Mouse (Mus musculus): Measurements from ENCODE around the gene Jmjd6. TPM values are rescaled to one million over a fixed set of nuclear protein-coding genes. Genes with fewer than 3 reads are reported as not detected.
A peak's percentile ranks its signal among the peaks of the same experiment; 100 is the strongest.
"Not testable (repeated sequence)": the region's sequence is repeated elsewhere in the genome, so short reads cannot be mapped to it uniquely, and the experiment has no call there.

Gene Jmjd6
- total RNA-seq, 4 experiments from 2014 or later = 17.7 to 27.2 (median 21.4) TPM

DNA sequence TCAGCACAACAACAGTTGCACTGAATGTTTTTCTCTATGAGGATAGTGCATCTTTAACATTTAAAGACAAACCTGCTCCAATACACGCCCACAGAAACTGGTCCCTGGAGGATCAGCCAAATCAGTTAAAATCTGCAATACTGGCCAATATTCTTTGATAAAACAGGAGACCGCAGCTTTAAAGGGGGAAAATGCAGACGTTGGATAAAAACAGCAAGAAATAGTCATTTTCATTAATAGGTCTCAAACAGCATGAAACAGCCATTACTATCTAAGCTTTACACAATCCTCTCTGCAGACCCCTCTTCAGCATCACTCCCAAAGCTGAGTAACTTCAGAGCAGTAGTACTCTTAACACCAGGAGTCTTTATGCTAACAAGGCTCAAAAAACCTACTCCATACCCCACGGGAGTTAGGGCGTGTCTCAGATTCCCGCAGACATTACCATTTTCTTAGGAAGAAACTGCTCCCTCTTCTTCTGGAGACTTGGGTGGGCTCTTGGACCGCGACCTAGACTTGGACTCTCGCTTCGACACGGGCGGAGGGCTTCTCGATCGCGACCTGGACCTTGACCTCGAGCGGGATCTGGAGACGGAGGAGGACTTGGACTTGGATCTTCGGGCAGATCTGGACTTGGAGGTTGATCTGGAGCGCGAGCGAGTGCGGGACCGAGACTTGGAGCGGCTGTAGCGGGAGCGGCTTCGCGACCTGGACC is 8.5 kb upstream of the Jmjd6 start:
- DNase-seq (ENCODE audit: low spot score in 2 of 2) = no peak

GRCm38 (mm10) chr11:116850833-116851477 is 7.7 kb upstream of the Jmjd6 start:
- no peak for DNase-seq (ENCODE audit: low spot score in 2 of 2)

DNA sequence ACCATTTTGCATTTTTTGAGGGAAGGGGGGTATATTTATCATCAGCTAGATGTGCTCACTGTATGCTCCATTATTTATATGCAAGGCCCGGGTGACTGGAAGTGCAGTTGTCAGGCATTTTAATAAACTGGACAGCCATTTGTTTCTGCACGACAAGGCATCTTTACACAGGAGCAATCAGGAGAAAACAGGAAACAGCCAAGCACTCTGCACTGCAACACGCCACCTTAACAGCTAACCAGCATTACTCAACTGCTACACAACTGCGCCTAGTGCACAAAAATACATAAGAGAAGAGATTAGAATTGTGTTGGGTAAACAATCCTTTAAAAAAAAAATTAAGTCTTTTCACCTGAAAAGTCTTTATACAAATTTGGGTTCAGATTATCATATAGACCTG is 6.8 kb upstream of the Jmjd6 start:
- DNase-seq (ENCODE audit: low spot score in 2 of 2) = no peak

- no peak for DNase-seq (ENCODE audit: low spot score in 2 of 2)
Measured at GRCm38 (mm10) chr11:116849587-116849986, 6.3 kb upstream of the Jmjd6 start.

- DNase-seq (ENCODE audit: low spot score in 2 of 2) = not testable (repeated sequence)
Measured at GRCm38 (mm10) chr11:116848877-116849178, 5.6 kb upstream of the Jmjd6 start.

GRCm38 (mm10) chr11:116848086-116848876 is 5.0 kb upstream of the Jmjd6 start:
- DNase-seq (ENCODE audit: low spot score in 2 of 2) = no peak

DNA sequence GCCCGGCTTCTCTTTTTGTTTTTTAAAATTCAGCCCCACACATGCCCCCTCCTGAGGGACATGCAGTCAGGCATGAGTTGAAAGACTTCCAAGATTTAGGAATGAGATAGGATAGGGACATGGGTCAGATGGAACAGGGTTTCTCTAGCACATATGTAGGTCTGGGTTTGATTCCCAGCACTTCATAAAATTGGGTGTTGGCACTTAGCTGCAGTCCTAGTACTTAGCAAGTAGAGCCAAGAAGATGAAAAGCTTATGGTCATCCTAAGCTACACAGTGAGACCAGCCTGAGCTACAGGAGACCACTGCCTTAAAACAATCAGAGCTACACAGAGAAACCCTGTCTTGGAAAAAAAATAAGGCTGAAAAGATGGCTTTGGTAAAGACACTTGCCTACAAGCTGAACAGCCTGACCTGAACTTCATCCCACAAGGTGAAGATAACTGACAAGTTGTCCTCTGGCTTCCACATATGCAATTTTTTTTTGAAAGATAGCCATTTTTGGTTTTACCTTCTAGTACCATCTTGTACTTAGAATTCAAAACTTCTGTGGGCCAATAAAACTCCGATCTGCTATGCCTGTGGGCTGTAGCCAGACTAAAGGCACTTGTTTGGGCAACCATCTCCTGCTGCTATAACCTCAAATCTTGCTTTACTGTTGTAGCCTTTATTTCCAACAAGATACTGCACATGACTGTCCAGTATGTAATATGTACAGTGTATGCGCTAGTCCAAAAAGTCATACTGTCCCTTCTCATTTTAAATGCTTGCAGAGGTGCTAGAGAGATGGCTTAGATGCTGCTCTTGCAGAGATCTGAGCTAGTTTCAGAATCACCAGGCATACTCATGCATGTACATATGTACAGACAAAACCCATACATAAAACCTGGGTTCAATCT is 4.2 kb upstream of the Jmjd6 start:
- DNase-seq (ENCODE audit: low spot score in 2 of 2) = no peak

DNA sequence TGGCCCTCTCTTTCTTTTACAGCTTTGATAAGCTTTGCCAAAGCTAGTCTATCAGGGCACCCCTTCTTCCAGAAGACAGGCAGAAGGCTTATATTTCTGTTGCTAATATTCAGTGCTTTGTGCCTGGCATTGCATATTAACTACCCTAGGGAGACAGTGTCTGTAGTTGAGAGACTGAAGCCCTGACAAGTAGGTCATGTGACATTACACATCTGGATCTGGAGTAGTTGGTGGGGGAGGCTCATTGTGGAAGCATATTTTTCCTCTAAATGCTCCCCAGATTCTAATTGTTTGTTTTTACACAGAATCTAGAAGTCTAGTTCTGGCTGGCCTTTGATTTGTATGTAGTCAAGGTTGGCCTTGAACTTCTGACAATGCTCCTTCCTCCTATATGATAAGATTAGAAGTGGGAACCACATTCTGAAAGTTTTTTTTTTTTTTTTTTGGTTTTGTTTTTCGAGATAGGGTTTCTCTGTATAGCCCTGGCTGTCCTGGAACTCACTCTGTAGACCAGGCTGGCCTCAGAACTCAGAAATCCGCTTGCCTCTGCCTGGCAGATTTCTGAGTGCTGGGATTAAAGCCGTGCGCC is 3.4 kb upstream of the Jmjd6 start:
- DNase-seq (ENCODE audit: low spot score in 2 of 2) = no peak

DNA sequence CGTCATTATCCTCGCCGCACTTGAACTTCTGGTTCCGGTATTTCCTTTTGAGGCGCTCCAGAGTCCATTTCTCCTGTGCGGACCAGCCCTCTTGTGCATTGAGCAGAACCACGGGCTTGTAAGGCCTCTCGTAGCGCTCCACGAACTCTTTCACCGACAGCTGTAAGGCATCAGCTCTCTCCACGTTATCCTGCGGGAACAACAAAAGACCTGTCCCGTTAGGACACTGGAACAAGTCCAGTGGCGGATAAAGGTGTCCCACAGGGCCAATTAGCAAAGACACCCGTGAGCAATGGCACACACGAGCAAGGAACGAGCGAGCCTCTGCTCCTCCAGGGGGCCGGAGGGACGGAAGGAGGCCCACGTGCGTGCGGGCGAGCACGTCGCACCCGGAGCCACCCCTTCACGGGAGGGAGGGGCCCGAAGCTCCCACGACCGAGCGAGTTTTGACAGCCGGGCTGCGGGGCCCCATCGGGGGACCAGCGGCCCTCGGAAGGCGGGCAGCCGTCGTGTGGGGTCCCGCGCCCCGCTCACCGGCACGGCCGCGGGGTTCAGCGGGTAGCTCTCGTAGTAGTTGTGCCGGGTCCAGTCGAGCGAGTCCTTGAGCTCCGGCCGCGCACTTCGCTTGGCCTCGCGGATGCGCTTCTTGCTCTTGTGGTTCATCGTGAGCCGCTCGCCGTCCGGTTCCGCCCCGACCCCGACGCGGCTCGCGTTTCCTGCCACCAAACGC is 553 bp downstream of the Jmjd6 start:
- peak; percentile 35 to 44 for DNase-seq (ENCODE audit: low spot score in 2 of 2)

DNA sequence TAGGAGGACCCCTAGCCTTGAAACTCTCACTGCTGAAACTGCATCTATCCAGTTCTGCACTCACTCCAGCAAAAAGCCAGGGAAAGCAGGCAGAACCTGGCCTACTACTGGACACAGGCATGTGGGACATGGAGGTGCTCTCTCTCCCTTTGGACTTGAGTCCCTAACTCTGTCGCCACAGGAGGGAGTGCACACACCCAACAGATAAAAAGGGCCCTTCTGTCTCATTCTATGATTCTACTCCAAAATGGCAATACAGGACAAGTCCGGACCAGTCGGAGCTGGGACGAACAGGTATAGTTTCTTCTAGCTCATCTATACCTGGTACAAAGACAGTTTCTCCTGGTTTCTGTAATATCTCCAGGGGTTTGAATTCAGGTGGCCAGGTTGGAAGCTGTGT is 2.5 kb downstream of the Jmjd6 start:
- no peak for DNase-seq (ENCODE audit: low spot score in 2 of 2)

DNA sequence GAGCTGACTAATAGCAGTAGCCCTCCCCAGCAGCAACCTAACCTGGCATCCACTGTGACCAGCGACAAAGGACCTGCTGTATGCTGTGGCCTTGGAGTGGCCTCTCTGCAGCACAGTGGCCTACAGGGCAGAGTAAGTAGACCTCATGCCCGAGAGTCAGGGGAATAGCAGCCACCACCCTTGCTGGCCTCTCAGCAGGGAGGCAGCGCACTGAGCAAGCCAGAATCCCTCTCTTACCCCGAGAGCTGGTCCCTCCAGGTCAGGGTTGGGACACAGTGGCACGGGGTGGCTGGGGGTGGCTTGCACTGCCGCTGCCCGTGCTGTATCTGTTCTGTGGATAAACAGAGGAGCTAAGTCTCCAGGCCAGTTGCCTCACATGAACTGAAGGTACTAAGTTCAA is 3.6 kb downstream of the Jmjd6 start:
- DNase-seq (ENCODE audit: low spot score in 2 of 2) = no peak

DNA sequence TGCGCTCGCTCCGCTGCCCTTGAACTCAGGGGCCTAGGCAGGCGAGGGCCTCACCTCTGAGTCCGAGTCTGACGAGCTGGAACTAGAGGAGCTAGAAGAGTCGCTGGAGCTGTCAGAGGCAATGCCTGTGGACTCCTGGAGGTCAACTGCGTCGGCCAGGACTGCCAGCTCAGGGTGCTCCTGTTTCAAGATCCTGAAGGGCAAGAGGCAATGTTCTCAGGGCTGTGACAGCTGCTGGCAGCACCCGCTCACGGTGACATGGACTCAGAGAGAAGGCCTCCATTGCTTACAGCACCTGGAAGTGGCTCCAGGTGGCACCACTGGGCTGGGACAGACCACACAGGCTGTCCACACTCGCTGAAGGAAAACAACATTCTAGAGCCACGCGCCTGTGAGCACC is 4.3 kb downstream of the Jmjd6 start:
- DNase-seq (ENCODE audit: low spot score in 2 of 2) = peak; percentile 37 to 56

- no peak for DNase-seq (ENCODE audit: low spot score in 2 of 2)
Measured at GRCm38 (mm10) chr11:116837441-116837840, 5.8 kb downstream of the Jmjd6 start.

GRCm38 (mm10) chr11:116836283-116836682 is 7.0 kb downstream of the Jmjd6 start:
- no peak for DNase-seq (ENCODE audit: low spot score in 2 of 2)

DNA sequence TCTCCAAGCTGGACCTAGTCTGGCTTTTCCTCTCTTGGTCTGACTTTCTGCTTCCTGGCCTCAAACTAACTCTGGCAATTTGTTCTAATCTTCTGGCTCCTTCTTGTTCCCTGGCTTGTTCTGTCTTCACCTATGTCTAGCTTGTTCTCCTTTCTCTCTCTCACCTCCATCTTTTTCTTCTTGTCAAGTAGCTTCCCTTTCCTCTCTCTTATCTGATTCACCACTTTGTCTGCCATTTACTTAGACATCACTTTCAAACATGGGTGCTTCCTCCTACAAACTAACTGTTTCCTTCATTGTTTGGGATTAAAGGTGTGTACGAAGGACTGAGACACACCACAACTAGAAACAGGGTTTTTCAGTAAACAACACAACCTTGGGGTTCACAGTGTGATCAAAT is 8.3 kb downstream of the Jmjd6 start:
- no peak for DNase-seq (ENCODE audit: low spot score in 2 of 2)

- no peak for DNase-seq (ENCODE audit: low spot score in 2 of 2)
Measured at GRCm38 (mm10) chr11:116832172-116832685, 11.0 kb downstream of the Jmjd6 start.

DNA sequence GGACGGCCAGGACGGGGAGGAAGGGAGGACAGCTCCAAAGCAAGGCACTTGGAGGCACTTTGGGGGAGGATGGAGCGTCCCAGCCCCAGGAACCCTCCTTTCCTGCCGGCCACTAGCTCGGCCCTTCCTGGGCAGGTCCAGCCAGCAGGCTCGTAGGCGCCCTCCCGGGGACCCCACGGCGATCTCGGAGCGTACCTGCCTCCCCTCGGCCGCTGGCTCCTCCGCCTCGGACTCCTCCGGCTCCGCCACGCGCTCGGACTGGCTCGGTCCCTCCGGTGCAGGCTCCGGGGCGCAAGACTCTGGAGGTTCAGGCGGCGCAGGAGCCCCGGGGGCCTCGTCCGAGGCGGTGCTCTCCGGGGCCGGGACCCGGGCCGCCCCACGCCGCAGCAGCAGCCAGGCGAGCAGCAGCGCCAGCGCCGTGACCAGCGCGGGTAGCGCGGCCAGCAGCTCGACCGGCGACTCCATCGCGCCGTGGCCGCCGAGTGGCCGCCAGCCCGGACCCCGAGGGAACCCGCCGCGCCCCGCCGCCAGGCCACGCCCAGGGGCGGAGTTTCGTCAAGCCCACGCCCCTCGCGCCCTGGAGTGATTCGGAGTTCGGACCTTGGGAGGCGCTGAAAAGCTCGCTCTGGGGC is 15.6 kb downstream of the Jmjd6 start, which contains the start of gene Mxra7:
Gene Mxra7, minus strand, starts transcription at position 513 of the 632 bp plus-strand sequence.
- peak; percentile 71 to 78 for DNase-seq (ENCODE audit: low spot score in 2 of 2)

DNA sequence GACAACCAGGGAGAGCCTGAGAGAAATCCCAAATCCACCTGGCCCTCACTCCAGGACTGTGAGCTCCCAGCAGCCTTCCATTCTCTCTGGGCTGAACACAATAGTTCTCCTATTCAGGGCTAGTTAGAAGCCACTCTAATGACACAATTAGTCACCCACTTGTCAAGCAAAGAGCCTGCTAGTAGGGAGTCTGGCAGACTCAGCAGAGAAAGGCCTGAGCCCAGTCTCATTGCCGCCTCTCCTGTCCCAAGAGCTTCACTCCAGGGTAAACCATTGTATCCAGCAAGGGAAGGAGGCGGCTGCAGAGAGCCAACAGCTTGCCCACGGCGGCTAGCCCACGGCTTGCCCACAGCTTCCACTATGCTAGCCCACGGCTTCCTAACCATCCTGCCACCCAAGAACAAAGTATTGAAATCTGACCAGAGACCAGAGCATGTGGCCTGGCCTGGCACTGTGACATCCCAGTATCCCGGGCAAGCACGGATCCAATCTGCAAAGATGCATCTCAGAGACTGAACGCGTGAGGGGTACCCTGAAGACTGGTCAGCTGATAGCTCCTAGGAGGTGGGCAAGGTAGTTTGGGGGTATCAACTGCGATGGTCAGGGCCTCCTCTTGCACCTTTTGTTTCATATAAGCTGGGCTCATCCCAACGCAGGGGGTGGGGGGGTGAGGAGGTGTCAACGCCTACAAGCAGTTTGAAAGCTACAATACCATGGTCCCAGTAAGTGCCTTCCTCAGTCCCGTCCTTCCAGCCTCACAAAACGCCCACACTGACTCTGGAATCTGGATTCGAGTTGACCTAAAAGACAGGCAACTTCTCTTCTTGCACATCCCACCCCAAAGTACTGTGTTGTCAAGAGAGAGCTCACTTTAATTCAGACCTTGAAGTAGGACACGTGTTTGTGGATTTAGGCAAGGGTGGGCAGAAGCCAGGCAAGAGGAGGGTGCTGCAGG is 16.4 kb downstream of the Jmjd6 start:
- no peak for DNase-seq (ENCODE audit: low spot score in 2 of 2)

Data from gastrocnemius, adult 8-10 months (tissue).